Mouse (Mus musculus) lung, adult 2 months (tissue): ENCODE measurements around the gene Hist1h2bl.

Source experiments
- CTCF ChIP-seq: fragments of 200-500 bp; IDR thresholded peaks from 2 replicates; pipeline ENCODE4 v1.5.1; 2011; ENCODE audit warnings: mild to moderate bottlenecking, low read length, control low read depth; ENCODE audit not compliant: insufficient read depth
- POLR2A ChIP-seq: fragments of 200-500 bp; IDR thresholded peaks from 2 replicates; pipeline ENCODE4 v1.6.1; 2011; ENCODE audit warnings: low read depth, mild to moderate bottlenecking, control low read depth, low read length, borderline replicate concordance; ENCODE audit errors: extremely low read depth

- no peak for TF ChIP-seq POLR2A
- TF ChIP-seq CTCF = no peak
These were observed 4.2 kb downstream of the Hist1h2bl start for GRCm38 (mm10) chr13:21711698-21712097.
